Mouse (Mus musculus) liver, postnatal 0 days (tissue): ENCODE data around the gene Jmjd4.

ENCODE experiments used
- CTCF ChIP-seq: sonication (generic); IDR thresholded peaks from 2 replicates; pipeline ENCODE4 v1.5.1; 2016; ENCODE audit warnings: antibody characterized with exemption, low read depth
- EP300 ChIP-seq: IDR thresholded peaks from 2 replicates; pipeline ENCODE4 v1.6.1; 2016; ENCODE audit warnings: antibody characterized with exemption, low read depth, mild to moderate bottlenecking

GRCm38 (mm10) chr11:59412058-59412457, 37.8 kb upstream of the Jmjd4 start:
- TF ChIP-seq CTCF (no peak), EP300 (no peak)
